Mouse (Mus musculus): ENCODE results near the gene Ly6g6d.

DNA sequence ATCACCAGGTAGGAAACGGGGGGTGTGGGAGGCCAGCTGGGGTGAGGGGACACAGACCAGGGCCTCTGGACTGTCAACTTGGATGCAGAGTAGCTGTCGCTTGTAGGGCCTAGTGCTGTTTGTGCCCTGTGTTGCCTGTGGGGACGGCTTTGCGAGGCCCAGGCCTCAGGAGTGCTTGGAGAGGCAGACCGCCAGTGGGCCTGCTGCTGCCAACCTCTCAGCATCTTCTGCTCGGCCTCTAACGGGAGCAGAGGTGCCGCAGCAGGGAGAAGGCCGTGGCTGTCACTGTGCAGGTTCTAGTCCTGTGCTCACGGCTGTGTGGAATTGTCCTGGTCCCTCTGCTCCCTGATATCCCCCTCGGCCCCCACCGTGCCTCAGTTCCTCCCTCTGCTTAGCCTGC is 18.7 kb upstream of the Ly6g6d start:
- TF ChIP-seq GATA1 (IDR thresholded peaks at IDR 0.05; ENCODE audit: borderline replicate concordance, low read length) (no peak), FLI1 (IDR thresholded peaks at IDR 0.05; ENCODE audit: low read length) (no peak)

Measured in megakaryocyte, embryonic 14.5 days (primary cell).